Mouse (Mus musculus) lung, adult 2 months (tissue): ENCODE results near the gene Hps4.

Experiments used
- CTCF ChIP-seq: fragments of 200-500 bp; IDR thresholded peaks from 2 replicates; pipeline ENCODE4 v1.5.1; 2011; ENCODE audit warnings: mild to moderate bottlenecking, low read length, control low read depth; ENCODE audit not compliant: insufficient read depth
- POLR2A ChIP-seq: fragments of 200-500 bp; IDR thresholded peaks from 2 replicates; pipeline ENCODE4 v1.6.1; 2011; ENCODE audit warnings: low read depth, mild to moderate bottlenecking, control low read depth, low read length, borderline replicate concordance; ENCODE audit errors: extremely low read depth

DNA sequence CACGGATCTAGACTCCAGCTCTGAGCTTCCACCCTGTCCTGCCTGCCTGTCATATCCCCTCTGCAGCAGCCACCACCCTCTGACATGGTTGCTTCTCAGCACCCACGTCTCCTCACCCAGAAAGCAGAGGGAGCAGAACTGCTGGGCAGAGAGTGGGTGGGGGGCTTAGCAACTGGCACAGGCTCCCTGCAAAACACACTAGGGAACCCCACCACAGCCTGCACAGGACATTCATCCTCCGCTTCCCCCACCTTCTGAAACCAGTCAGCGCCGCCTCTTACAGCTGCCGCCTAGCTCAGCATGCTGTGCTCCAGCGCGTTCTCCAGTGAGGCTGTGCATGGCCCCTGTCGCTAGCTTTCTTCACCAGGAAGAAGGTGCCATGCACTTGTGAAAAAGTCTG, 46.5 kb downstream of the Hps4 start:
- TF ChIP-seq POLR2A: no peak
- no peak for TF ChIP-seq CTCF
